Mouse (Mus musculus) MEL (cell line): ENCODE measurements at regions not wholly inside any gene's neighbourhood (a gene's known extent, or its start where the extent isn't known, plus 50 kb on each side); places are given as distances from the start of the nearest gene placed in this dataset.

Source experiments
- DNase-seq: peaks from one replicate; pipeline ENCODE4 v3.0.0; 2011; ENCODE audit warnings: low read depth, low spot score
- H3K27ac ChIP-seq: 2 replicates; pipeline ENCODE4 v1.5.1; 2012; ENCODE audit warnings: low read depth, mild to moderate bottlenecking, control low read depth, low read length, moderate library complexity; ENCODE audit not compliant: control insufficient read depth
- H3K27me3 ChIP-seq, 2 experiments: fragments of 150-350 bp in 1 of 2; sonication (generic) in 1 of 2; 2 replicates each; pipeline ENCODE4 v1.6.1; 2012; ENCODE audit warnings: low read length in 2 of 2, mild to moderate bottlenecking in 2 of 2, improper control_type of control experiment in 1 of 2, moderate library complexity in 1 of 2; ENCODE audit not compliant: insufficient read depth in 2 of 2, control insufficient read depth in 1 of 2
- H3K36me3 ChIP-seq, 2 experiments: 2 replicates each; pipeline ENCODE4 v1.6.1; 2012 to 2014; ENCODE audit warnings: low read length in 2 of 2, improper control_type of control experiment in 1 of 2, inconsistent platforms in 1 of 2, mild to moderate bottlenecking in 1 of 2; ENCODE audit not compliant: insufficient read depth in 2 of 2, control insufficient read depth in 1 of 2
- H3K4me1 ChIP-seq, 2 experiments: fragments of 150-350 bp in 1 of 2; sonication (generic) in 1 of 2; 2 replicates each; pipeline ENCODE4 v1.6.1; 2012; ENCODE audit warnings: low read length in 2 of 2, improper control_type of control experiment in 1 of 2, mild to moderate bottlenecking in 1 of 2; ENCODE audit not compliant: insufficient read depth in 2 of 2, control insufficient read depth in 1 of 2
- H3K4me3 ChIP-seq, 2 experiments: fragments of 150-350 bp in 1 of 2; sonication (generic) in 1 of 2; 2 replicates each; pipeline ENCODE4 v1.5.1; 2012; ENCODE audit warnings: low read depth in 2 of 2, low read length in 2 of 2, mild to moderate bottlenecking in 2 of 2, moderate library complexity in 2 of 2, control low read depth in 1 of 2, improper control_type of control experiment in 1 of 2; ENCODE audit not compliant: control insufficient read depth in 1 of 2, insufficient read depth in 1 of 2
- H3K79me2 ChIP-seq: 2 replicates; pipeline ENCODE4 v1.6.1; 2012; ENCODE audit warnings: mild to moderate bottlenecking, low read length, moderate library complexity; ENCODE audit not compliant: control insufficient read depth, poor library complexity, insufficient read depth
- H3K9ac ChIP-seq: 2 replicates; pipeline ENCODE4 v1.6.1; 2012; ENCODE audit warnings: low read depth, mild to moderate bottlenecking, control low read depth, low read length, moderate library complexity; ENCODE audit not compliant: control insufficient read depth, poor library complexity, severe bottlenecking
- H3K9me3 ChIP-seq: fragments of 150-350 bp; sonication (generic); replicated peaks from 2 replicates; pipeline ENCODE4 v1.6.1; 2012; ENCODE audit warnings: mild to moderate bottlenecking, low read length, improper control_type of control experiment, moderate library complexity; ENCODE audit not compliant: insufficient read depth
- CHD1 ChIP-seq: IDR thresholded peaks from 2 replicates; pipeline ENCODE4 v1.6.1; 2012; ENCODE audit warnings: low read depth, mild to moderate bottlenecking, inconsistent platforms, low read length, improper control_type of control experiment
- CHD2 ChIP-seq: IDR thresholded peaks from 2 replicates; pipeline ENCODE4 v1.6.1; 2011; ENCODE audit warnings: low read length, improper control_type of control experiment
- CTCF ChIP-seq, 3 experiments: IDR thresholded peaks in 2 of 3; conservative IDR thresholded peaks in 1 of 3; 2 replicates each; pipeline ENCODE4 v1.5.1; 2011 to 2012; ENCODE audit warnings: low read length in 3 of 3, low read depth in 2 of 3, mild to moderate bottlenecking in 2 of 3, improper control_type of control experiment in 1 of 3, inconsistent platforms in 1 of 3, mixed read lengths in 1 of 3, moderate library complexity in 1 of 3; ENCODE audit not compliant: control insufficient read depth in 1 of 3, insufficient read depth in 1 of 3, poor library complexity in 1 of 3, severe bottlenecking in 1 of 3
- ELF1 ChIP-seq: IDR thresholded peaks from 2 replicates; pipeline ENCODE4 v1.6.1; 2014; ENCODE audit warnings: low read depth, mild to moderate bottlenecking, inconsistent platforms, low read length, improper control_type of control experiment, moderate library complexity
- GABPA ChIP-seq: IDR thresholded peaks from 2 replicates; pipeline ENCODE4 v1.6.1; 2012; ENCODE audit warnings: low read depth, mild to moderate bottlenecking, inconsistent platforms, low read length, improper control_type of control experiment, moderate library complexity
- HCFC1 ChIP-seq: IDR thresholded peaks from 2 replicates; pipeline ENCODE4 v1.6.1; 2012; ENCODE audit warnings: low read depth, mild to moderate bottlenecking, inconsistent platforms, low read length, improper control_type of control experiment, moderate library complexity
- KAT2A ChIP-seq: conservative IDR thresholded peaks from 2 replicates; pipeline ENCODE4 v1.6.1; 2012; ENCODE audit warnings: low read depth, low read length, improper control_type of control experiment, inconsistent platforms
- MAFK ChIP-seq: IDR thresholded peaks from 2 replicates; pipeline ENCODE4 v1.6.1; 2011; ENCODE audit warnings: low read depth, mild to moderate bottlenecking, low read length, improper control_type of control experiment, borderline replicate concordance
- MAX ChIP-seq: IDR thresholded peaks from 2 replicates; pipeline ENCODE4 v1.6.1; 2011; ENCODE audit warnings: low read length, improper control_type of control experiment
- MEF2A ChIP-seq: IDR thresholded peaks from 2 replicates; pipeline ENCODE4 v1.6.1; 2014; ENCODE audit warnings: low read depth, mild to moderate bottlenecking, inconsistent platforms, low read length, improper control_type of control experiment; ENCODE audit not compliant: poor library complexity, insufficient replicate concordance, severe bottlenecking; ENCODE audit errors: extremely low read depth
- MXI1 ChIP-seq: IDR thresholded peaks from 2 replicates; pipeline ENCODE4 v1.6.1; 2011; ENCODE audit warnings: mild to moderate bottlenecking, low read depth, low read length, improper control_type of control experiment
- MYB ChIP-seq: IDR thresholded peaks from 2 replicates; pipeline ENCODE4 v1.6.1; 2011; ENCODE audit warnings: mild to moderate bottlenecking, low read depth, low read length, improper control_type of control experiment
- NELFE ChIP-seq: IDR thresholded peaks from 2 replicates; pipeline ENCODE4 v1.6.1; 2011; ENCODE audit warnings: low read depth, low read length, improper control_type of control experiment
- NRF1 ChIP-seq: IDR thresholded peaks from 2 replicates; pipeline ENCODE4 v1.6.1; 2014; ENCODE audit warnings: low read depth, mild to moderate bottlenecking, inconsistent platforms, low read length, improper control_type of control experiment, moderate library complexity; ENCODE audit not compliant: poor library complexity, insufficient read depth, severe bottlenecking
- POLR2AphosphoS2 ChIP-seq: IDR thresholded peaks from 2 replicates; pipeline ENCODE4 v1.6.1; 2011; ENCODE audit warnings: low read length, improper control_type of control experiment
- POLR2AphosphoS5 ChIP-seq: IDR thresholded peaks from 2 replicates; pipeline ENCODE4 v1.6.1; 2012; ENCODE audit warnings: low read depth, borderline replicate concordance, mild to moderate bottlenecking, inconsistent platforms, low read length, moderate library complexity, mixed read lengths
- RCOR1 ChIP-seq: IDR thresholded peaks from 2 replicates; pipeline ENCODE4 v1.6.1; 2012; ENCODE audit warnings: low read depth, mild to moderate bottlenecking, inconsistent platforms, low read length, improper control_type of control experiment
- SMC3 ChIP-seq: IDR thresholded peaks from 2 replicates; pipeline ENCODE4 v1.6.1; 2011; ENCODE audit warnings: low read depth, low read length, improper control_type of control experiment
- TAL1 ChIP-seq: IDR thresholded peaks from 2 replicates; pipeline ENCODE4 v1.6.1; 2012; ENCODE audit warnings: mild to moderate bottlenecking, inconsistent platforms, low read length, moderate library complexity, mixed read lengths
- TCF12 ChIP-seq: IDR thresholded peaks from 2 replicates; pipeline ENCODE4 v1.6.1; 2014; ENCODE audit warnings: low read depth, mild to moderate bottlenecking, inconsistent platforms, low read length, improper control_type of control experiment, moderate library complexity
- UBTF ChIP-seq: IDR thresholded peaks from 2 replicates; pipeline ENCODE4 v1.6.1; 2012; ENCODE audit warnings: low read depth, mild to moderate bottlenecking, inconsistent platforms, low read length, improper control_type of control experiment, moderate library complexity, borderline replicate concordance; ENCODE audit not compliant: insufficient read depth
- USF2 ChIP-seq, 2 experiments: IDR thresholded peaks; 2 replicates each; pipeline ENCODE4 v1.6.1; 2011 to 2012; ENCODE audit warnings: improper control_type of control experiment in 2 of 2, low read length in 2 of 2, borderline replicate concordance in 1 of 2, inconsistent platforms in 1 of 2, low read depth in 1 of 2, mild to moderate bottlenecking in 1 of 2; ENCODE audit not compliant: insufficient read depth in 1 of 2
- ZMIZ1 ChIP-seq: IDR thresholded peaks from 2 replicates; pipeline ENCODE4 v1.6.1; 2012; ENCODE audit warnings: low read depth, mild to moderate bottlenecking, inconsistent platforms, low read length, improper control_type of control experiment, moderate library complexity
- ZNF384 ChIP-seq: IDR thresholded peaks from 2 replicates; pipeline ENCODE4 v1.6.1; 2012; ENCODE audit warnings: low read depth, mild to moderate bottlenecking, inconsistent platforms, low read length, improper control_type of control experiment

DNA sequence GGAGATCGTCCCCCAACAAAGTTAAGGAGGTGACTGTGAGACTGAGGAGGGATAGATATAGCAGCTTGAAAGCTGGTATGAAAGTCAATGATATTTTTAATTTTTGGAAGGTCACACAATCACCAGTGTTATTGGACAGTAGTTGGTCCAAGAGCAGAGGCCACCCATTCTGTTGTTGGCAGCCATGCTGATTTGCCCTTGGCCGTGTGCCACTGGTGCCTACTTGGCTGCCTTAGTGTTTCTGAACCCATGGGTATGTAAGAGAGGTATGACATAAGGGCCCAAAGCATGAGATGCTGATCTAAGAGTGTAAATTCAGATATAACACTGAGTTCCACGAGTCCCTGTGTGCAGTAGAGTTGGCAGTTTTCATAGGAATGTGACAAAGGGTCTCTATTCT lies 153.7 kb downstream of the Pax1 start:
- no peak for DNase-seq
- no peaks in the 10 kb centered on the region for H3K36me3 ChIP-seq
- H3K79me2 ChIP-seq, result no peaks in the 10 kb centered on the region
- TF ChIP-seq CHD2 (no peak), TCF12 (no peak), POLR2AphosphoS5 (no peak), KAT2A (no peak), USF2 (IDR thresholded peaks at IDR 0.05; ENCODE audit: borderline replicate concordance in 1 of 2, insufficient read depth in 1 of 2, low read depth in 1 of 2, low read length in 2 of 2) (no peak), MAX (no peak), RCOR1 (no peak), ELF1 (no peak), MAFK (no peak), UBTF (no peak), HCFC1 (no peak), MXI1 (no peak), ZNF384 (no peak), MYB (no peak), CTCF (IDR thresholded peaks at IDR 0.05 in 2 of 3, conservative IDR thresholded peaks at IDR 0.05 in 1 of 3; ENCODE audit: control insufficient read depth in 1 of 3, insufficient read depth in 1 of 3, low read depth in 2 of 3, low read length in 3 of 3, poor library complexity in 1 of 3, severe bottlenecking in 1 of 3) (no peak)
- H3K27ac ChIP-seq, result no peak overlapping the region
- no peak overlapping the region for H3K4me3 ChIP-seq
- no peak overlapping the region for H3K9ac ChIP-seq
- H3K27me3 ChIP-seq, result no peaks in the 10 kb centered on the region
- no peaks in the 10 kb centered on the region for H3K9me3 ChIP-seq
- no peaks in the 10 kb centered on the region for H3K4me1 ChIP-seq

DNA sequence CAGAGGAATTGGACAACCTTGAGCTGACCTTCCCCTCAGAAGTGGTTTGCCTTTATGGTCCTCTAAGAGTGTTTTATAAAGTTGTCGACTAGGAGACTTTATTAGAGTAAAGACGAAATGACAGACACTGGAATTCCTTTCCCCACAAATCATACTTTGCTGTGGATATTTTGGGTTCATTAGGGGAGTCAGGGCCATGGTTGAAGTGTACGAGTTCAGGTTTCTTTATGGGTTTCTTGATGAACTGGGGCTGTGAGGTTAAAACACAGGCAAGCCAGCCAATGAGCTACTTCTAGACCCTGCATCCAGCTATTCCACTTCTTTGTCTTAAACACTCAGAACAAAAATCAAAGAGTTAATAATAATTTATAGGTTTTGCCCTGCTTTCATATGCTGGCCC lies 153.0 kb downstream of the Pax1 start:
- Histone ChIP-seq H3K27me3 (no peaks in the 10 kb centered on the region), H3K27ac (no peak overlapping the region), H3K9ac (no peak overlapping the region), H3K36me3 (no peaks in the 10 kb centered on the region), H3K79me2 (no peaks in the 10 kb centered on the region), H3K9me3 (no peaks in the 10 kb centered on the region), H3K4me3 (no peak overlapping the region), H3K4me1 (no peaks in the 10 kb centered on the region)
- TF ChIP-seq TCF12, result no peak
- no peak for TF ChIP-seq NELFE
- no peak for TF ChIP-seq MAFK
- TF ChIP-seq CTCF (IDR thresholded peaks at IDR 0.05 in 2 of 3, conservative IDR thresholded peaks at IDR 0.05 in 1 of 3; ENCODE audit: control insufficient read depth in 1 of 3, insufficient read depth in 1 of 3, low read depth in 2 of 3, low read length in 3 of 3, poor library complexity in 1 of 3, severe bottlenecking in 1 of 3), result no peak
- TF ChIP-seq ZMIZ1, result no peak
- TF ChIP-seq MEF2A, result no peak
- TF ChIP-seq POLR2AphosphoS2, result no peak
- no peak for TF ChIP-seq CHD1
- no peak for TF ChIP-seq MYB
- no peak for TF ChIP-seq NRF1
- no peak for TF ChIP-seq TAL1
- no peak for TF ChIP-seq GABPA
- TF ChIP-seq SMC3, result no peak
- TF ChIP-seq USF2 (IDR thresholded peaks at IDR 0.05; ENCODE audit: borderline replicate concordance in 1 of 2, insufficient read depth in 1 of 2, low read depth in 1 of 2, low read length in 2 of 2), result no peak
- no peak for DNase-seq
